Mouse (Mus musculus): ENCODE measurements around the gene Gab1.

Gene Gab1

GRCm38 (mm10) chr8:80880196-80881106 is at the start of gene Gab1:
Gene Gab1, minus strand, starts transcription at chr8:80880519.
- DNase-seq (ENCODE audit: low read depth, low spot score), result peak; percentile 83

- no peak for DNase-seq (ENCODE audit: low read depth, low spot score)
Measured at GRCm38 (mm10) chr8:80928770-80929169, 48.5 kb upstream of the Gab1 start.

DNA sequence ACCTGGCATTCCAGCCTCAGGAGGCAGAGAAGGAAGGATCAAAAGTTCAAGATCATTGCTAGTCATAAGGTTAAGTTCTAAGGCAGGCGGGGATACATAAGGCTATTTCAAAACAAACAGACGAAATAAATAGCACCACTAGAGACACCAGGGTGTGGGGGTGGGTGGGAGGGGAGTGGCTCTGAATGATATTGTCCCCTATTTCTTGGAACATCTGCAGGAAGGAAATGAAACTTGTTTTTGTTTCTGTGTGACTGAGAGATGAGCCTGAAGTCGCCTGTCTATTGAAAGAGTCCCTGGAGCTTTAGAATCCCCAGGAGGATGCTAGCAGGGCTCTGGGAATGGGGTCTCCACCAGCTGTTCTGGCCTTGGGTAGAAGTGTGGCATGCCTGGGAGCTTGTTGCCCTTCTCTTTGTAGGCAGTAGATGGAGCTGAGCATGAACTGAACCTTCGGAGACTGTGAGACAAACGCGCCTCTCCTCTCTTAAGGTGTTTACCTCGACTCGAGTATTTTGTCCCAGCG is 43.5 kb upstream of the Gab1 start:
- DNase-seq (ENCODE audit: low read depth, low spot score), result no peak

DNA sequence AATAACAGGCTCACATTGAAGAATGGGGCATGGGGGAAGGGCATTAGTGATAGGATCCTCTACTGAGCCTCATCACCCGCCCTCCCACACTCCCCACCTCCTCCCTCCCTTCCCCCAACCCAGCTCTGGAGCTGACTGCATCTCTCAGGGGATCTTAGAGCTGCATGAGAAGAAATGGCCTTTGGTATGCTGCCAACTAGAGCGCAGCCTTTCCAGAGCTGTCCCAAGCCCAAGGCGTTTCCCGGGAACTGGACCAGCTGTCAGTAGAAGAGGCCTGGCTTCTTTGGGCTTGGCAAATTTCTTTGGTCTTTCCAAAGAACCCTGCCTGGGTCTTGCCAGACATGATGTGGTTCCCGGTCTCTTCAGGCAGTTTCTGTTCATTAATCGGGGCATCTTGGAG is 42.3 kb upstream of the Gab1 start:
- DNase-seq (ENCODE audit: low read depth, low spot score), result peak; percentile 42

GRCm38 (mm10) chr8:80919130-80919529 is 38.8 kb upstream of the Gab1 start:
- DNase-seq (ENCODE audit: low read depth, low spot score), result no peak

DNA sequence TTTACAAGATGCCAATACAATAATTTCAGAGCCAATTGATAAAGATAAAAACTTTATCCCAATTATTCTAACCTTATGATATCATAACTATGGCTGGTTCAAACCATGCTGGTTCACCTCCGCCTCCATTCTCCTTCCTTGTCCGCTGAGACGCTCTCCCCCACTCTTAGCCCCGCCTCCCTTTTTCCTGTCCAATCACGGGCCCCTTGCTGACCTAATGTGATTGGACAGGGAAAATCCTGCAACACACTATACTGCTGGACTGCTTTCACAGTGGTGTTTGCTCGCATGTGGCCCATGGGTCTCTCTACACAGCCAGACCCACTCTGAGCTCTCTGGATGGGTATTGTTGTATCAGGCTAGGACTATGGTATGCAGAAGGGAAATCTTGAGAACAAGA is 38.2 kb upstream of the Gab1 start:
- DNase-seq (ENCODE audit: low read depth, low spot score), result no peak

DNA sequence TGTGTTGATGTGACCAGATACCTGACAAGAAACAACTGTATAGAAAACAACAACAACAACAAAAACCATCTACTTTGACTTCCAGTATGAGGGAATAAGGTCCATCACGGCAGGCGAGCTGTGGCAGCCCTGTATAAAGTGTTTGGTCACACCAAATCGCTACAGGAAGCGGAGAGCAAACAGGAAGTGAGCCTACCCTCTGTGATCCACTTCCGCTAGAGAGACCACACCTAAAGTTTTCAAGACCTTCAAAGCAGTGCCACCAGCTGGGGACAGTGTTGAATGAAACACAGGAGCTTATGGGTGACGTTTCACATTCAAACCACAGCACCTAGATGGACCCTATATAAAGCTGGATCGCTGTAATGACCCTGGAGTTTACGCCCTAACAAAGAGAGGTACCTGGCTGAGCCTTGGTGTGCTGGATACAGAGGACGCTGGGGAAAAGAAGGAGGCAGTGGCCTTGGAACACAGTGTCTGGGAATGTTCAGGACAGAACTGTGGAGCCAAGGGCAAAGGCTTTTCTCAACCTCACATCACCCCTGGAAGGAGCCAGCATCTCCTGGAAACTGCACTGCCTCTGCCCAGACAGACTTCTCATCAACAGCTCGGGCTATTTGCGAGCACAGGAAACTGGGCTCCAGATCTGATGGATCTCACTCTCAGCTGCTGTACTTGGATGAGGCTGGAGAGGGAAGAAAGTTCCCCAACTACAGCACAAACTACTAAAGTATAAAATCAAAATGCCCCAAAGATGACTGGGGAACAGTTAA is 36.3 kb upstream of the Gab1 start:
- no peak for DNase-seq (ENCODE audit: low read depth, low spot score)

- peak; percentile 88 for DNase-seq (ENCODE audit: low read depth, low spot score)
Measured at GRCm38 (mm10) chr8:80913016-80913748, 32.9 kb upstream of the Gab1 start.

GRCm38 (mm10) chr8:80911400-80911799 is 31.1 kb upstream of the Gab1 start:
- no peak for DNase-seq (ENCODE audit: low read depth, low spot score)

GRCm38 (mm10) chr8:80908262-80908907 is 28.1 kb upstream of the Gab1 start:
- no peak for DNase-seq (ENCODE audit: low read depth, low spot score)

DNA sequence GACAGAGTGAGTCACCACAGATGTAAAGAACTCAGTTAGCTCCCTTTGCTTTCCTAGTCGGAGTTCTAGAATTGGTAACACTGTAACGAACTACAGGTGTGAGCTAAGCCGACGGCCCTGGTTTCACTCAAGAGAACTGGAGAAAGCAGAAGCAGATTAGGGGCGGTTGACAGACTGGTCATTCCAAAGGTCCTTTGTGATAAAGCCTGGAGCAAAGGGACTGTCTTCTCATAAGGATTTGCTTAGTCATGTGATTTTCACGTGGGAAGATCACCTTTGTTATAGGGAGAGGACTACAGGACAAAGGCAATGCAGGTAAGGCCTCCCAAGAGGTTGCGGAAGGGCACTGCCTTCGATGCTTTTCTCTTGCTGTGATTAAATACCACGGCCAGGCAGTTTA is 22.0 kb upstream of the Gab1 start:
- no peak for DNase-seq (ENCODE audit: low read depth, low spot score)

DNA sequence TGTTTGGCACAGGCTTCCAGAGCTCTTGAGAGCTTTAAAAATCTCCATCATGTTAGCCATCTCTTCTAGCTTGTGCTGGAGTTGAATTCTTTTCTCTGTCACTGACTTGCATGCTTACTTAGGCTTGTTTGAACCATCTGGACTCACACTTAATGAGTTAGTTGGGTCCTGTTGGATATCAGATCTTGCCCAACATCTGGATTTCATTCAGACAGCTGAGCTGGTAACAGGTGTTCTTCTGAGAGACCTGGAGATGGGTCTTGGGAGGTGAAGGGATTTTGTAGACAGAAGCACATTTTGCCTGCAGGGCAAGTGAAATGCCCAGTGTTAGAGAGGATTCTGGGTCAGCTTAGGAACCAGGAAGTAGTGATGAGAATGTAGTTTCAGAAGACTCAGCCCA is 19.0 kb upstream of the Gab1 start:
- no peak for DNase-seq (ENCODE audit: low read depth, low spot score)

- no peak for DNase-seq (ENCODE audit: low read depth, low spot score)
Measured at GRCm38 (mm10) chr8:80896026-80896425, 15.7 kb upstream of the Gab1 start.

- DNase-seq (ENCODE audit: low read depth, low spot score), result no peak
Measured at GRCm38 (mm10) chr8:80895397-80895796, 15.1 kb upstream of the Gab1 start.

DNA sequence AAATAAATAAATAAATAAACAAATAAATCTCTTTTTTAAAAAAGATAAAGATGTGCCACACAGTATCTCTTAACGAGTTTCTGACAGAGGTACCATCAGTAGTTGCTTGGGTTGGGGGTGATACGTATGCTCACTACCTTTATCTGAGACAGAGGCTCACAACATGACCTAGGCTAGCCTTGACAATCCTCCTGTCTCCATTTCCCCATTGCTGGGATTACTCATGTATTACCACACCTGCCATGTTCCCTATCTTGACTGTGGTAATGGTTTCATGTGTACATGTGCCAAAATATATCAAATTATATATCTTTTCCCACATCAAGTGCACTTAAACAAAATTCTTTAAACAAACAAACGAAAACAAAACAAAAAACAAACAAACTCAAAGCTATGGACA is 14.2 kb upstream of the Gab1 start:
- DNase-seq (ENCODE audit: low read depth, low spot score), result no peak

DNA sequence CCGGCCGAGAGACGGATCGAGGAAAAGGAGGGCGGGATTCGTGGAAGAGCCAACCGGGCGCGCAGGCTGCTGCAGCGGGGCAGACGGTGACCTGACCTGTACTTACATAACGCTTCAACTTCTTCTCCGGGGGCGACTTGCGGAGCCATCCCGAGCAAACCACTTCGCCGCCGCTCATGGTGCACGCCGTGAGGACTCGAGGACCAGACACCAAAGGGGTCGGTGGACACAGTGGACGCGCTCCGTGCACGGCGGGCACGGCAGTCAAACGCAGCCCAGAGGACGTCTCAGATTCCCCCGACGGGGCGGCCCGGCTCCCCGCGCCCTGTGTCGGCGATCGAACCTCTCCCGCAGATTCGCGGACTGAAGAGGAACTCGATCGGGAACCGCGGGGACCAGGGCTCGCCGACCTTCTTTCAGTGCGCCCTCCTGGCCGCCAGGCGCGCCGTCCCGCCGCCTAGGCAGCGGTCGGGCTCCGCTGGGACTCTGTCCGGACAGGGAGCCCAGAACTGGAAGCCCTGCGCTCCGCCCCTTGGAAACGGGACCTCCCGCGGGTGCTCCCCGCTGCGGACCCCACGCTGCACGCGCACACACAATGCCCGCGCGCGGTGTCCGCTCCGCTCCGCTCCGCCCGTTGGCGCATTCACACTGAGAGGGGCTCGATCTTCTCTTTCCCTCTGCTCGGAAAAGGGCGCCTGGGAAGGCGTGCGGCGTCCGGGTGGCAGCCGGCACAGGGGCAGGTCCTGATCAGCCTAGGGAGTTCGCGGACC is 708 bp downstream of the Gab1 start:
- peak; percentile 73 for DNase-seq (ENCODE audit: low read depth, low spot score)

DNA sequence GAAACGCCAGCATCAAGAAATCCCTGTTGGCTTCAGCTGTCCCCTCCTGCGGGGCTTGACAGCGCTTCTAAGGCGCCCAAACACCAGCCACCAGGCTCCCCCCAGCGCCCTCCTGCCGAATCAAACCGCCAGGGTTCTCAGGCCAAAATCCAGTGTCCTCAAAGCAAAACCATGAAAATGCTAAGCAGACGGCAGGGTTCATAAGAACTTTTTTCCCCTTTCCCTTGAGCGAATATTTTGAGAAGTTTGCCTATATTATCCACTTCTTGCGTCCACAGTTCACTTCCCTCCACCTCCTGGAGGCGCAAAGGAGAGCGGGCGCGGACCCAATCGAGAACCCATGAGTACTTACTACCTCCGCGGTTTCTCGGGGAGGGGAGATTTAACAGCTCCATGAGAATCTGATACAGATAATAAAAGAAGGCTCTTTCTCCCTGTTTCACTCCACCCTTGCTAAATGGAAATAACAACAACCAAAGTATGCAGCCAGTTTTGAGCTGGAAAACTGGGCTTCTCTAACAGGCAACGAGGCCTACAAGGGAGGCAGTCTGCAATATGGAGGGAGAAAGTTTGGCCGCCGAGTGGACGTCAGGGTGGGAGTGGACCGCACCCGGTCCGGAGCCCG is 1.4 kb downstream of the Gab1 start:
- DNase-seq (ENCODE audit: low read depth, low spot score), result peak; percentile 75

GRCm38 (mm10) chr8:80878146-80878545 is 2.2 kb downstream of the Gab1 start:
- no peak for DNase-seq (ENCODE audit: low read depth, low spot score)

GRCm38 (mm10) chr8:80875537-80875936 is 4.8 kb downstream of the Gab1 start:
- no peak for DNase-seq (ENCODE audit: low read depth, low spot score)

Data from 3T3-L1 (cell line).